Mouse (Mus musculus) intestine, postnatal 0 days (tissue): Measurements from ENCODE around the gene Lgr6. TPM values are rescaled to one million over a fixed set of nuclear protein-coding genes. Genes with fewer than 3 reads are reported as not detected.

Experiments used
- ATAC-seq: fragments of 200-750 bp; cut with Nextera tagmentation; 2 replicates; pipeline ENCODE4 v1.8.0; 2017; ENCODE audit warnings: mild to moderate bottlenecking, moderate TSS enrichment, moderate library complexity
- H3K27ac ChIP-seq: fragments of 300-500 bp; sonication (generic); 2 replicates; pipeline ENCODE4 v1.5.1; 2014; ENCODE audit warnings: mild to moderate bottlenecking, low read depth, low read length, moderate library complexity
- H3K27me3 ChIP-seq: fragments of 300-500 bp; sonication (generic); replicated peaks from 2 replicates; pipeline ENCODE4 v1.6.1; 2014; ENCODE audit warnings: low read length, mixed read lengths; ENCODE audit not compliant: control insufficient read depth, insufficient read depth
- H3K36me3 ChIP-seq: fragments of 300-500 bp; sonication (generic); 2 replicates; pipeline ENCODE4 v1.6.1; 2014; ENCODE audit warnings: mild to moderate bottlenecking, moderate library complexity; ENCODE audit not compliant: control insufficient read depth, insufficient read depth
- H3K4me1 ChIP-seq: fragments of 300-500 bp; sonication (generic); replicated peaks from 2 replicates; pipeline ENCODE4 v1.6.1; 2014; ENCODE audit warnings: antibody characterized with exemption, low read length, mixed read lengths; ENCODE audit not compliant: control insufficient read depth, insufficient read depth
- H3K4me2 ChIP-seq: fragments of 300-500 bp; sonication (generic); replicated peaks from 2 replicates; pipeline ENCODE4 v1.6.1; 2014; ENCODE audit warnings: low read depth, mild to moderate bottlenecking, moderate library complexity
- H3K4me3 ChIP-seq: fragments of 300-500 bp; sonication (generic); 2 replicates; pipeline ENCODE4 v1.5.1; 2014; ENCODE audit warnings: low read depth, low read length
- H3K9ac ChIP-seq: fragments of 300-500 bp; sonication (generic); 2 replicates; pipeline ENCODE4 v1.6.1; 2014; ENCODE audit warnings: mild to moderate bottlenecking, low read depth, low read length
- H3K9me3 ChIP-seq: fragments of 300-500 bp; sonication (generic); 2 replicates; pipeline ENCODE4 v1.6.1; 2016; ENCODE audit warnings: mixed run types; ENCODE audit not compliant: control insufficient read depth
- CTCF ChIP-seq: sonication (generic); IDR thresholded peaks from 2 replicates; pipeline ENCODE4 v1.5.1; 2016; ENCODE audit warnings: low read depth, mild to moderate bottlenecking, control low read depth, antibody characterized with exemption, moderate library complexity
- WGBS: fragments of 180-500 bp; shearing (Covaris S2); extraction: QIAGEN DNeasy Blood & Tissue Kit; methylation state at CpG from one replicate; pipeline ENCODE4 v1.1.7; 2014; 5-methylcytosine and 5-hydroxymethylcytosine counted together
- polyA plus RNA-seq: library from polyadenylated mRNA; unstranded; fragments of >200 nt; fragmentation: Nextera tagmentation; extraction: Ambion mirVana; gene quantifications from 2 replicates; pipeline ENCODE4 v1.2.1, GENCODE M21; 2015

Gene Lgr6
- polyA plus RNA-seq, 1 experiment from 2014 or later: 0.44 TPM

GRCm38 (mm10) chr1:135009833-135010232 lies 95.2 kb downstream of the Lgr6 start:
- Histone ChIP-seq H3K9ac (no peak overlapping the region), H3K27me3 (no peaks in the 10 kb centered on the region), H3K4me2 (no peak overlapping the region), H3K27ac (no peak overlapping the region), H3K4me1 (no peaks in the 10 kb centered on the region), H3K4me3 (no peak overlapping the region), H3K36me3 (no peaks in the 10 kb centered on the region), H3K9me3 (no peaks in the 10 kb centered on the region)
- TF ChIP-seq CTCF: no peak
- no peak for ATAC-seq
- 80% methylated on average over 3 of the region's 3 CpGs for WGBS

- TF ChIP-seq CTCF: no peak
- 68% methylated on average over 7 of the region's 7 CpGs for WGBS
- Histone ChIP-seq H3K4me2 (no peak overlapping the region), H3K27me3 (no peaks in the 10 kb centered on the region), H3K27ac (no peak overlapping the region), H3K4me1 (no peaks in the 10 kb centered on the region), H3K4me3 (no peak overlapping the region), H3K36me3 (no peaks in the 10 kb centered on the region), H3K9me3 (no peaks in the 10 kb centered on the region), H3K9ac (no peak overlapping the region)
- no peak for ATAC-seq
Observed at GRCm38 (mm10) chr1:135005696-135006095, 99.4 kb downstream of the Lgr6 start.

- Histone ChIP-seq H3K27ac (no peak overlapping the region), H3K36me3 (no peaks in the 10 kb centered on the region), H3K9me3 (no peaks in the 10 kb centered on the region), H3K4me1 (no peaks in the 10 kb centered on the region), H3K4me3 (no peak overlapping the region), H3K27me3 (no peaks in the 10 kb centered on the region), H3K9ac (no peak overlapping the region), H3K4me2 (no peak overlapping the region)
- no peak for ATAC-seq
- TF ChIP-seq CTCF: no peak
- 59% methylated on average over 4 of the region's 4 CpGs for WGBS
Observed at GRCm38 (mm10) chr1:135003346-135003745, 101.7 kb downstream of the Lgr6 start.

GRCm38 (mm10) chr1:135000527-135000926 lies 104.5 kb downstream of the Lgr6 start:
- H3K4me3 ChIP-seq: no peak overlapping the region
- no peaks in the 10 kb centered on the region for H3K4me1 ChIP-seq
- ATAC-seq: no peak
- H3K27me3 ChIP-seq: no peaks in the 10 kb centered on the region
- no peaks in the 10 kb centered on the region for H3K9me3 ChIP-seq
- no peak overlapping the region for H3K27ac ChIP-seq
- H3K9ac ChIP-seq: no peak overlapping the region
- TF ChIP-seq CTCF: no peak
- H3K4me2 ChIP-seq: no peak overlapping the region
- 79% methylated on average over 9 of the region's 9 CpGs for WGBS
- no peaks in the 10 kb centered on the region for H3K36me3 ChIP-seq

GRCm38 (mm10) chr1:134998231-134998630 lies 106.8 kb downstream of the Lgr6 start:
- no peak overlapping the region for H3K4me3 ChIP-seq
- no peaks in the 10 kb centered on the region for H3K36me3 ChIP-seq
- no peaks in the 10 kb centered on the region for H3K27me3 ChIP-seq
- no peak overlapping the region for H3K4me2 ChIP-seq
- no peak for ATAC-seq
- WGBS: 85% methylated on average over 8 of the region's 8 CpGs
- no peaks in the 10 kb centered on the region for H3K4me1 ChIP-seq
- no peak for TF ChIP-seq CTCF
- no peaks in the 10 kb centered on the region for H3K9me3 ChIP-seq
- H3K9ac ChIP-seq: no peak overlapping the region
- H3K27ac ChIP-seq: no peak overlapping the region

- no peak for ATAC-seq
- 74% methylated on average over 5 of the region's 5 CpGs for WGBS
- TF ChIP-seq CTCF: no peak
- Histone ChIP-seq H3K9ac (no peak overlapping the region), H3K4me3 (no peak overlapping the region), H3K36me3 (no peaks in the 10 kb centered on the region), H3K27ac (no peak overlapping the region), H3K4me2 (no peak overlapping the region), H3K27me3 (no peaks in the 10 kb centered on the region), H3K9me3 (no peaks in the 10 kb centered on the region), H3K4me1 (no peaks in the 10 kb centered on the region)
Observed at GRCm38 (mm10) chr1:134997568-134997967, 107.5 kb downstream of the Lgr6 start.

- Histone ChIP-seq H3K9me3 (no peaks in the 10 kb centered on the region), H3K4me2 (no peak overlapping the region), H3K36me3 (no peaks in the 10 kb centered on the region), H3K4me1 (no peaks in the 10 kb centered on the region), H3K9ac (no peak overlapping the region), H3K27ac (no peak overlapping the region), H3K4me3 (no peak overlapping the region), H3K27me3 (no peaks in the 10 kb centered on the region)
- TF ChIP-seq CTCF: no peak
- ATAC-seq: no peak
- 86% methylated on average over 7 of the region's 7 CpGs for WGBS
Observed at GRCm38 (mm10) chr1:134996471-134996870, 108.6 kb downstream of the Lgr6 start.
